Mouse (Mus musculus): Measurements from ENCODE around the gene Nek8.
"Not testable (repeated sequence)": the region's sequence is repeated elsewhere in the genome, so short reads cannot be mapped to it uniquely, and the experiment has no call there.

Nek8 gene

DNA sequence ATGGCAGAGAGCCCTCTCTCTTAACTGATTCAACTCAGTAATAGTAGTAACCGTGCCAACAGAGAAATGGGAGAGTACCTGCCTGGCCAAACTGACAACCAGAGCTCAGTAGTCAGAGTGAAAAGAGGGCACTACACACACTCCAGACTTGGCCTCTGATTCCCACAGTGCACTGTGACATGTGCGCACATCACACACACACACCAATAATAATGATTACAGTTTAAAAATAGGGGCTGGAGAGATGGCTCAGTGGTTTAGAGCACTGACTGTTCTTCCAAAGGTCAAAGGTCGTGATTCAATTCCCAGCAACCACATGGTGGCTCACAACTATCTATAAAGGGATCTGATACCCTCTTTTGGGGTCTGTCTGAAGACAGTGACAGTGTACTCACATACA is 38.5 kb downstream of the Nek8 start:
- no peak for DNase-seq

DNA sequence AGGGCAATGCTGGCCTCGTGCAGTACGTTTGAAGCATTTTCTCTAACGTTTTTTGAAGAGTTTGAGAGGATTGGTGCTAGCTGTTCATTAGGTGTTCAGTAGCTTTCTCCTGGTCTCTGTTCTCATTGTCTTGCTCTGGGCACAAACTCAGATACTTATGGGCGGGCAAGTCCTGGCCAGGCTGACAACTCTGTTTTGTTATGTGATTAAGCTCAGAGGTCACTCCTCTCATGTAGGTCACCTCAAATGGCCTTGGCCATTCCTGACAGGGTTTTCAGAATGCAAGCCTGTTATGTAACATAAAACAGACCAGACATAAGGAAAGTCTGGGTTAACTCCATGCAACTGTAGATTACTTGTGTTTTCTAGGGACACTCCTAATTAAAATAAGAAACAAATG is 38.9 kb downstream of the Nek8 start:
- DNase-seq: no peak

DNA sequence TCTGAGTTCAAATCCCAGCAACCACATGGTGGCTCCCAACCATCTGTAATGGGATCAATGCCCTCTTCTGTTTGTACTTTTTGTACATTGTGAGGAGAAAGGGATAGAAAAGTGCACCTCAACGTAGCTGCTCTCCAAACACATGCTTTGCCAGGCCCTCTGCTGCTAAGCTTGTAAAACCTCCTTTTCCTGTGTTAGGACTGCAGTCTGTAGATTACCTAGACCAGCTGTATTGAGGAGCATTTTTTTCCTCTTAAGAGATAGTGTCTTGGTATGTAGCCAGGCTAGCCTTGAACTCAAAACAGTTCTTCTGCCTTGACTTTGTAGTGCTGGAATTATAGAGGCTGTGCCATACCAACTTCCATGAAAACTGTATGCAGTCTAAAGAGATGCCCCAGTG is 40.3 kb downstream of the Nek8 start:
- no peak for DNase-seq

GRCm38 (mm10) chr11:78135314-78135713 is 41.2 kb downstream of the Nek8 start:
- not testable (repeated sequence) for DNase-seq

- DNase-seq: no peak
Observed at GRCm38 (mm10) chr11:78134344-78134743, 42.1 kb downstream of the Nek8 start.

DNA sequence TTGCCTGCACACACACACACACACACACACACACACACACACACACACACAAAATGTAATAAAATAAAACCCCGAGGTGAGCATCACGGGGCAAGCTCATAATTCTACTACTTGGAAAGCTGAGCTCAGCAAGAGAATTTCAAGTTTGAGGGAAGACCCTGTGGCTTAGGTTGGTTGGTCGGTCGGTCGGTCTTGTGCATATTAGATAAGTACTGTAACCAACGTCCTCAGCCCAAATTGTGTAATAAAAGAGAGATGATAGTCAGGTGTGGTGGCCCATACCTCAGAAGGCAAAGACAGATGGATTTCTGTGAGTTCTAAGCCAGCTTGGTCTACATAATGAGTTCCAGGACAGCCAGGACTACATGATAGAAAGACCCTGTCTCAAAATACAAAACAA is 42.6 kb downstream of the Nek8 start:
- DNase-seq: no peak

DNA sequence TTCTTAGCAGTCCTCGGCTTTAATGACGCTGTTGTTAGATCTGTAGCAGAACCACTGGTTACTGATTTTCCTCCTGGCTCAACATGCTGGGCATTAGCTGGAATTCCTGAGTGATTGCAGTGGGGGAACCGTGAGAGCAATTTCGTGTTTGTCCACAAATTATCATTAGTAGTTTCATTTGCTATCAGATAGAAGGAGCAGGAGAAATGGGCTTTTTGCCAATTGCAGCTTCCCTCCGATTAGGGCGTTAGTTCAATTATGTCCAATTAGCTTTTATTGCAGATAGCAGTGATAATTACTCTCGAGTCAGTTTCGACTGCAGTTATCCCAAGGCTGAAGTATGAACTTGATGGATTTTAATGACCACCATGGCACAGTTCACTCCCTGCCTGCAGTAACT is 47.0 kb downstream of the Nek8 start:
- DNase-seq: no peak

GRCm38 (mm10) chr11:78126739-78127138 is 49.7 kb downstream of the Nek8 start:
- DNase-seq: no peak

GRCm38 (mm10) chr11:78125691-78126090 is 50.8 kb downstream of the Nek8 start:
- no peak for DNase-seq

DNA sequence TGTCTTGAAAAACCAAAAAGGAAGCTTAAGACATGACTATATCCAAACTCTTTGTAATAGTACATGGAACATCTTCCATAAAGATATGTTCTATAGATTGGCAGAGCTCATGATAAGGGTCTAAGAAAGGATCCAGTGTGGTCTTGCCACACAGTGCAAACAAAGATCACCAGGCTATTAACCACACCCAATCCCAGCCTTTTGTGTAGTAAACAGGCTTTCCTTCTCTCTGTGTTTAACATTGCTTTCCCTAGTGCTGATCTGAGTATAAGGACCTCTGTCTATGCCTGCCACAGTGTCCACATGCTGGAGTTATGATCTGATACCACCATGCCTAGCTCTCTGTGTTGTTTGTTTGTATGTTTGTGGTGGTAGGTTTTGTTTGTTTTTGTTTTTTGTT is 52.7 kb downstream of the Nek8 start:
- DNase-seq: no peak

DNA sequence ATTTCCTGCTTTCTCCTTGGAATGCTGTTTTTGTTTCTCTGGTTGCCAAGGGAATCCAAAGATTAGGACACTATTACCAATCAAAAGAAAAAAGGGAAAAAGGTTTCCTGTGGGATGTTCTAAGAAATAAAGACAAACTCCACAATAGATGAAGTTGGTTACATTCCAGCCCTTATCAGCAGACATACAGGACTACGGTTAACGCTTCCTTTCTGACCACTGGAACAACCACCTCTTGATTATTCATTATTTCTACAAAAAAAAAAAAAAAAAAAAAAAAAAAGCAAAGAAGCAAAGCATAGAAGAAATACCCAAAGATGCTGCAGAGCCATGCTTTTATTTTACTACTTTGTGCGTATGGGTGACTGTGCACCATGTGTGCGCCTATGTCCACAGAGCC is 53.7 kb downstream of the Nek8 start:
- DNase-seq: no peak

DNA sequence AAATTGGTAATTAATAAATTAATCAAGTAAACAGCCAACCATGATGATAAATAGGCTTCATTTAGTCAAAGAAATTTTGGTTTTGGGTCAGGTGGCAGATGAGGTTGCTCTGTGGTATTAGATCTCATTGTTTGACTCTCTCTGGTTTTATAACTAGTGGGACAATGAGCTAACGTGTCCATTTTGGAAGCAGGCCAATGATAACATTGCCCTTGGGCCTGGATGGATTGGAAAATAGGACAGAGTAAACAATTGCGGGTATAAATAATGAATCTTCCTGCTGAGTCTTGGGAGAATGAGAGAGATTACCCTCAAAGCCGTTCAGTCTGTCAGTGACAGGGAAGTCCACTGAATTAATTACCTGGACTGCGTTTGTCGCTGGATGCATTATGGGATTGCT is 55.3 kb downstream of the Nek8 start:
- DNase-seq: peak; percentile 27 to 31

GRCm38 (mm10) chr11:78119898-78120297 is 56.6 kb downstream of the Nek8 start:
- DNase-seq: no peak

DNA sequence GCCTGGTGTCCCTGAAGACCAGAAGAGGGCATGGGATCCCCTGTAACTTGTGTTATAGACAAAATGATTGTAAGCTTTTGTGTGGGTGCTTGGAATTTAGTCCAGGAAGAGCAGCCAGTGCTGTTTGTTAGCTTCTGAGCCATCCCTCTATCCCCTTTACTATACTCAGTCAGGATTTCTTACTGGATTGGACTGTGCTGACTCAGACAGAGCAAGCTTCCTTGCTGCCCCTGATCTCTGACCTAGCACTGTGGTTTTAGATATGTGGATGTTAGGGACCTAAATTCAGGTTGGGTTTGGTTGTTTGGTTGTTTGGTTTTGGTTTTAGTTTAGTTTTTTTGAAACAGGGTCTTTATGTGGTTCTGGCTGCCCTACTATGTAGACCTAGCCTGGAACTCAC is 58.0 kb downstream of the Nek8 start:
- no peak for DNase-seq

GRCm38 (mm10) chr11:78116146-78116410 is 60.4 kb downstream of the Nek8 start:
- DNase-seq: no peak

Measured in cerebellum, postnatal 14 days (tissue).